Comparison of ENCODE assay signal across 8 mouse cellular contexts in genomic region chr1:134555871-134556670, GRCm38 (mm10). TPM values are rescaled to one million over a fixed set of nuclear protein-coding genes. Genes with fewer than 3 reads are reported as not detected.
DNase-seq lines count a peak whose midpoint lies in the region; ATAC-seq and TF ChIP-seq lines count a peak whose summit lies in the region.

No protein-coding gene starts in this region.

- H3K27me3 ChIP-seq in forebrain, postnatal 0 days (ENCODE audit: insufficient read depth, low read length) = no peaks in the 10 kb centered on the region
- H3K27me3 ChIP-seq in intestine, embryonic 16.5 days (replicated peaks; ENCODE audit: control insufficient read depth, insufficient read depth, low read length) = no peaks in the 10 kb centered on the region
- no peaks in the 10 kb centered on the region for H3K27me3 ChIP-seq in limb, embryonic 12.5 days
- H3K27me3 ChIP-seq in midbrain, embryonic 10.5 days (ENCODE audit: low read depth, poor library complexity, severe bottlenecking) = peaks cover 15% of the 10 kb centered on the region
- 0 out of 2 replicates have a peak, but pooled peaks cover 4% of the 10 kb centered on the region for H3K27me3 ChIP-seq in spleen, adult 2 months (ENCODE audit: control insufficient read depth, insufficient read depth, low read length)

- peak overlapping the region; percentile 75 for H3K4me2 ChIP-seq in forebrain, postnatal 0 days (ENCODE audit: low read depth)
- peak overlapping the region; percentile 96 for H3K4me2 ChIP-seq in intestine, embryonic 16.5 days (ENCODE audit: low read depth, low read length)
- peak overlapping the region; percentile 88 for H3K4me2 ChIP-seq in limb, embryonic 12.5 days

- TF ChIP-seq CTCF in forebrain, postnatal 0 days (IDR thresholded peaks at IDR 0.05; ENCODE audit: low read depth) = peak; percentile 20
- TF ChIP-seq CTCF in spleen, adult 2 months (IDR thresholded peaks at IDR 0.05; ENCODE audit: extremely low read depth, insufficient read depth, insufficient read length, insufficient replicate concordance) = no peak

- TF ChIP-seq POLR2A in spleen, adult 2 months (IDR thresholded peaks at IDR 0.05; ENCODE audit: low read depth, low read length) = no peak

- ATAC-seq in forebrain, postnatal 0 days = peak; percentile 72
- peak; percentile 27 for ATAC-seq in intestine, embryonic 16.5 days
- peak; percentile 58 for ATAC-seq in limb, embryonic 12.5 days (ENCODE audit: insufficient number of reproducible peaks, insufficient read depth, low FRiP score, low TSS enrichment, low read depth)

- H3K36me3 ChIP-seq in forebrain, postnatal 0 days (ENCODE audit: insufficient read depth) = no peaks in the 10 kb centered on the region
- no peaks in the 10 kb centered on the region for H3K36me3 ChIP-seq in intestine, embryonic 16.5 days (ENCODE audit: control insufficient read depth, insufficient read depth, low read length)
- H3K36me3 ChIP-seq in limb, embryonic 12.5 days = no peaks in the 10 kb centered on the region
- no peaks in the 10 kb centered on the region for H3K36me3 ChIP-seq in midbrain, embryonic 10.5 days
- no peaks in the 10 kb centered on the region for H3K36me3 ChIP-seq in spleen, adult 2 months (ENCODE audit: control insufficient read depth, insufficient read depth, low read length)

- peaks cover 13% of the 10 kb centered on the region for H3K4me1 ChIP-seq in forebrain, postnatal 0 days (ENCODE audit: insufficient read depth)
- peaks cover 25% of the 10 kb centered on the region for H3K4me1 ChIP-seq in intestine, embryonic 16.5 days (ENCODE audit: control insufficient read depth, insufficient read depth, low read length)
- peaks cover 20% of the 10 kb centered on the region for H3K4me1 ChIP-seq in limb, embryonic 12.5 days (replicated peaks)
- peaks cover 34% of the 10 kb centered on the region for H3K4me1 ChIP-seq in midbrain, embryonic 10.5 days
- peaks cover 7% of the 10 kb centered on the region for H3K4me1 ChIP-seq in spleen, adult 2 months (ENCODE audit: control insufficient read depth, insufficient read depth, insufficient read length)

- DNase-seq in adrenal gland, adult (ENCODE audit: inconsistent age in 2 of 2, low spot score in 1 of 2) = peak; percentile 26 to 67
- DNase-seq in adrenal gland, postnatal 4 days (ENCODE audit: low spot score in 2 of 2) = no peak
- DNase-seq in brain, adult 2 months (ENCODE audit: low read depth, low spot score) = peak; percentile 73
- peak; percentile 86 for DNase-seq in forebrain, postnatal 0 days
- peak; percentile 19 for DNase-seq in midbrain, embryonic 10.5 days (ENCODE audit: low spot score)
- DNase-seq in spleen, adult 2 months (ENCODE audit: low read depth in 1 of 2, low spot score in 2 of 2) = peak in 1 of 2 experiments; percentile 34

- H3K27ac ChIP-seq in forebrain, postnatal 0 days (ENCODE audit: low read depth, low read length) = peak overlapping the region; percentile 93
- peak overlapping the region; percentile 84 for H3K27ac ChIP-seq in intestine, embryonic 16.5 days (ENCODE audit: low read length)
- peak overlapping the region; percentile 94 for H3K27ac ChIP-seq in limb, embryonic 12.5 days
- H3K27ac ChIP-seq in midbrain, embryonic 10.5 days (replicated peaks) = peak overlapping the region; percentile 87
- no peak overlapping the region for H3K27ac ChIP-seq in spleen, adult 2 months (ENCODE audit: insufficient read depth, low read length)

- peak overlapping the region; percentile 93 for H3K9ac ChIP-seq in forebrain, postnatal 0 days
- peak overlapping the region; percentile 78 for H3K9ac ChIP-seq in intestine, embryonic 16.5 days (ENCODE audit: low read depth, low read length)
- H3K9ac ChIP-seq in limb, embryonic 12.5 days (replicated peaks) = peak overlapping the region; percentile 79

- H3K4me3 ChIP-seq in forebrain, postnatal 0 days (ENCODE audit: low read depth, low read length) = peak overlapping the region; percentile 70
- peak overlapping the region; percentile 59 for H3K4me3 ChIP-seq in intestine, embryonic 16.5 days (ENCODE audit: low read length)
- peak overlapping the region; percentile 61 for H3K4me3 ChIP-seq in limb, embryonic 12.5 days (replicated peaks)
- H3K4me3 ChIP-seq in midbrain, embryonic 10.5 days = peak overlapping the region; percentile 75
- peak overlapping the region; percentile 73 for H3K4me3 ChIP-seq in spleen, adult 2 months (ENCODE audit: extremely low read depth, insufficient read depth, insufficient read length)

- WGBS in forebrain, postnatal 0 days = 3% methylated on average over 40 of the region's 46 CpGs
- under 1% methylated on average over 46 of the region's 46 CpGs for WGBS in intestine, embryonic 16.5 days
- WGBS in limb, embryonic 12.5 days = under 1% methylated on average over 46 of the region's 46 CpGs
- 1% methylated on average over 46 of the region's 46 CpGs for WGBS in midbrain, embryonic 10.5 days
- 5% methylated on average over 46 of the region's 46 CpGs for WGBS in spleen, adult 2 months

- no peaks in the 10 kb centered on the region for H3K9me3 ChIP-seq in forebrain, postnatal 0 days (ENCODE audit: low read length)
- no peaks in the 10 kb centered on the region for H3K9me3 ChIP-seq in intestine, embryonic 16.5 days (ENCODE audit: control insufficient read depth, low read length)
- H3K9me3 ChIP-seq in limb, embryonic 12.5 days = no peaks in the 10 kb centered on the region
- H3K9me3 ChIP-seq in midbrain, embryonic 10.5 days (replicated peaks) = no peaks in the 10 kb centered on the region

RNA-seq across cellular contexts. Expression of gene Kdm5b, which starts 3.9 kb away (rescaled TPM):
- total RNA-seq in adrenal gland, postnatal 4 days (2021) = 10 to 100 TPM; 64.0 to 65.5 TPM
- 75.2 and 84.6 TPM in 2 replicates for total RNA-seq in forebrain, postnatal 0 days (2014; rRNA removed)
- 38.3 and 53.6 TPM in 2 replicates for polyA plus RNA-seq in forebrain, postnatal 0 days (2015; fragmentation: Nextera tagmentation; extraction: Ambion mirVana)
- polyA plus RNA-seq in intestine, embryonic 16.5 days (2015; fragmentation: Nextera tagmentation; extraction: Ambion mirVana) = 25.4 and 26.3 TPM in 2 replicates
- 105 and 111 TPM in 2 replicates for polyA plus RNA-seq in limb, embryonic 12.5 days (2016; fragmentation: Nextera tagmentation; extraction: Ambion mirVana)
- polyA plus RNA-seq in midbrain, embryonic 10.5 days (2016; fragmentation: Nextera tagmentation; extraction: Ambion mirVana) = 60.9 and 69.2 TPM in 2 replicates
- polyA plus RNA-seq in spleen, adult 2 months (2012; rRNA removed) = 4.8 and 6.2 TPM in 2 replicates

RNA-seq across cellular contexts. Expression of gene Mgat4e, which starts 6.6 kb away (rescaled TPM):
- total RNA-seq in adrenal gland, postnatal 4 days (2021) = not detected
- total RNA-seq in forebrain, postnatal 0 days (2014; rRNA removed) = 0.23 TPM in 1 of 2 replicates, not detected in the other
- not detected in 2 replicates for polyA plus RNA-seq in forebrain, postnatal 0 days (2015; fragmentation: Nextera tagmentation; extraction: Ambion mirVana)
- polyA plus RNA-seq in intestine, embryonic 16.5 days (2015; fragmentation: Nextera tagmentation; extraction: Ambion mirVana) = not detected in 2 replicates
- polyA plus RNA-seq in limb, embryonic 12.5 days (2016; fragmentation: Nextera tagmentation; extraction: Ambion mirVana) = not detected in 2 replicates
- polyA plus RNA-seq in midbrain, embryonic 10.5 days (2016; fragmentation: Nextera tagmentation; extraction: Ambion mirVana) = not detected in 2 replicates
- polyA plus RNA-seq in spleen, adult 2 months (2012; rRNA removed) = not detected in 2 replicates

Comparison
In these comparisons a context has a peak if more than half of its experiments do, and no peak if none do; other contexts are left out.
1. DNase-seq: peak in adrenal gland, adult (2 of 2), brain, adult 2 months (single experiment), forebrain, postnatal 0 days (single experiment) and midbrain, embryonic 10.5 days (single experiment); none in adrenal gland, postnatal 4 days (0 of 2).
2. Peak in every context shown above with its lines, with median percentiles within 50 percentile points of each other: ATAC-seq, H3K4me2 ChIP-seq, H3K4me3 ChIP-seq and H3K9ac ChIP-seq.